Mouse (Mus musculus): ENCODE results near the gene Mrpl38. TPM values are rescaled to one million over a fixed set of nuclear protein-coding genes. Genes with fewer than 3 reads are reported as not detected.
"Not testable (repeated sequence)": the region's sequence is repeated elsewhere in the genome, so short reads cannot be mapped to it uniquely, and the experiment has no call there.

Mrpl38 gene
- polyA plus RNA-seq, 1 experiment from 2014 or later: 86.9 TPM

GRCm38 (mm10) chr11:116127986-116128385 is 10.7 kb downstream of the Mrpl38 start:
- Histone ChIP-seq H3K4me2 (replicated peaks) (no peak overlapping the region), H3K4me3 (replicated peaks) (no peak overlapping the region), H3K4me1 (peaks cover 50% of the 10 kb centered on the region), H3K9me3 (replicated peaks) (no peaks in the 10 kb centered on the region), H3K27me3 (no peaks in the 10 kb centered on the region), H3K36me3 (peaks cover 25% of the 10 kb centered on the region), H3K9ac (no peak overlapping the region), H3K27ac (replicated peaks) (peak overlapping the region; percentile 39; the same call in 1 of the 2 replicates)
- 73% methylated on average over 9 of the region's 9 CpGs for WGBS
- ATAC-seq (ENCODE audit: insufficient number of reproducible peaks, low FRiP score, low TSS enrichment, low read depth): no peak

- H3K4me2 ChIP-seq (replicated peaks): peak within 1 kb of the TSS; percentile 43
- peaks cover 27% of the 10 kb centered on the region for H3K36me3 ChIP-seq
- peak; percentile 39; the same call in 1 of the 2 replicates for ATAC-seq (ENCODE audit: insufficient number of reproducible peaks, low FRiP score, low TSS enrichment, low read depth)
- no peaks in the 10 kb centered on the region for H3K9me3 ChIP-seq (replicated peaks)
- 24% methylated on average over 23 of the region's 23 CpGs for WGBS
- peak within 1 kb of the TSS; percentile 39 for H3K27ac ChIP-seq (replicated peaks)
- no peaks in the 10 kb centered on the region for H3K27me3 ChIP-seq
- peaks cover 43% of the 10 kb centered on the region for H3K4me1 ChIP-seq
- H3K9ac ChIP-seq: no peak within 1 kb of the TSS
- H3K4me3 ChIP-seq (replicated peaks): peak within 1 kb of the TSS; percentile 22
Measured at GRCm38 (mm10) chr11:116127156-116127980, 11.3 kb downstream of the Mrpl38 start, which contains the start of gene Trim47. Gene Trim47 (minus strand): TSS chr11:116127210.

GRCm38 (mm10) chr11:116126261-116126660 is 12.4 kb downstream of the Mrpl38 start:
- H3K4me2 ChIP-seq (replicated peaks): no peak overlapping the region
- 95% methylated on average over 15 of the region's 15 CpGs for WGBS

GRCm38 (mm10) chr11:116121731-116122245 is 16.9 kb downstream of the Mrpl38 start:
- not testable (repeated sequence) for H3K27me3 ChIP-seq; H3K4me2 ChIP-seq (replicated peaks); H3K4me3 ChIP-seq (replicated peaks); H3K4me1 ChIP-seq; H3K9me3 ChIP-seq (replicated peaks); H3K9ac ChIP-seq; ATAC-seq (ENCODE audit: insufficient number of reproducible peaks, low FRiP score, low TSS enrichment, low read depth); H3K27ac ChIP-seq (replicated peaks)
- peaks cover 28% of the 10 kb centered on the region for H3K36me3 ChIP-seq
- 88% methylated on average over 8 of the region's 8 CpGs for WGBS

More at GRCm38 (mm10) chr11:116126261-116126660, 12.4 kb downstream of the Mrpl38 start:
- peaks cover 35% of the 10 kb centered on the region for H3K4me1 ChIP-seq
- H3K27ac ChIP-seq (replicated peaks): no peak overlapping the region
- no peaks in the 10 kb centered on the region for H3K27me3 ChIP-seq
- H3K9ac ChIP-seq: no peak overlapping the region
- no peaks in the 10 kb centered on the region for H3K9me3 ChIP-seq (replicated peaks)
- H3K36me3 ChIP-seq: peaks cover 28% of the 10 kb centered on the region
- no peak for ATAC-seq (ENCODE audit: insufficient number of reproducible peaks, low FRiP score, low TSS enrichment, low read depth)
- no peak overlapping the region for H3K4me3 ChIP-seq (replicated peaks)

GRCm38 (mm10) chr11:116117819-116118218 is 20.8 kb downstream of the Mrpl38 start:
- Histone ChIP-seq H3K9me3 (replicated peaks) (no peaks in the 10 kb centered on the region), H3K9ac (no peak overlapping the region), H3K4me2 (replicated peaks) (no peak overlapping the region), H3K36me3 (0 out of 2 replicates have a peak, but pooled peaks cover 5% of the 10 kb centered on the region), H3K27ac (replicated peaks) (peak overlapping the region; percentile 78), H3K27me3 (no peaks in the 10 kb centered on the region), H3K4me3 (replicated peaks) (no peak overlapping the region), H3K4me1 (peaks cover 6% of the 10 kb centered on the region)
- ATAC-seq (ENCODE audit: insufficient number of reproducible peaks, low FRiP score, low TSS enrichment, low read depth): no peak

- H3K4me1 ChIP-seq: peaks cover 6% of the 10 kb centered on the region
- H3K4me3 ChIP-seq (replicated peaks): no peak overlapping the region
- H3K9ac ChIP-seq: no peak overlapping the region
- H3K4me2 ChIP-seq (replicated peaks): no peak overlapping the region
- WGBS: 24% methylated on average over 12 of the region's 12 CpGs
- peak overlapping the region; percentile 78 for H3K27ac ChIP-seq (replicated peaks)
- H3K36me3 ChIP-seq: no peaks in the 10 kb centered on the region
- ATAC-seq (ENCODE audit: insufficient number of reproducible peaks, low FRiP score, low TSS enrichment, low read depth): peak; percentile 88
- no peaks in the 10 kb centered on the region for H3K9me3 ChIP-seq (replicated peaks)
- no peaks in the 10 kb centered on the region for H3K27me3 ChIP-seq
Measured at GRCm38 (mm10) chr11:116117241-116117640, 21.4 kb downstream of the Mrpl38 start.

- Histone ChIP-seq H3K9ac (no peak overlapping the region), H3K27ac (replicated peaks) (no peak overlapping the region), H3K4me3 (replicated peaks) (no peak overlapping the region), H3K27me3 (peaks cover 48% of the 10 kb centered on the region), H3K4me1 (peaks cover 41% of the 10 kb centered on the region), H3K4me2 (replicated peaks) (no peak overlapping the region), H3K36me3 (no peaks in the 10 kb centered on the region), H3K9me3 (replicated peaks) (no peaks in the 10 kb centered on the region)
- ATAC-seq (ENCODE audit: insufficient number of reproducible peaks, low FRiP score, low TSS enrichment, low read depth): no peak
- 85% methylated on average over 19 of the region's 19 CpGs for WGBS
Measured at GRCm38 (mm10) chr11:116111611-116112203, 27.0 kb downstream of the Mrpl38 start.

- 84% methylated on average over 4 of the region's 4 CpGs for WGBS
- no peak overlapping the region for H3K4me3 ChIP-seq (replicated peaks)
- peaks cover 47% of the 10 kb centered on the region for H3K4me1 ChIP-seq
- no peak for ATAC-seq (ENCODE audit: insufficient number of reproducible peaks, low FRiP score, low TSS enrichment, low read depth)
- H3K9me3 ChIP-seq (replicated peaks): no peaks in the 10 kb centered on the region
- no peak overlapping the region for H3K4me2 ChIP-seq (replicated peaks)
- no peak overlapping the region for H3K27ac ChIP-seq (replicated peaks)
- H3K36me3 ChIP-seq: no peaks in the 10 kb centered on the region
- no peak overlapping the region for H3K9ac ChIP-seq
- H3K27me3 ChIP-seq: peaks cover 54% of the 10 kb centered on the region
Measured at GRCm38 (mm10) chr11:116111067-116111466, 27.6 kb downstream of the Mrpl38 start.

GRCm38 (mm10) chr11:116110540-116110939 is 28.1 kb downstream of the Mrpl38 start:
- H3K4me2 ChIP-seq (replicated peaks): peak overlapping the region; percentile 79
- no peak for ATAC-seq (ENCODE audit: insufficient number of reproducible peaks, low FRiP score, low TSS enrichment, low read depth)
- H3K27ac ChIP-seq (replicated peaks): peak overlapping the region; percentile 40; the same call in 1 of the 2 replicates
- H3K4me3 ChIP-seq (replicated peaks): peak overlapping the region; percentile 50
- peaks cover 52% of the 10 kb centered on the region for H3K4me1 ChIP-seq
- 23% methylated on average over 10 of the region's 10 CpGs for WGBS
- H3K9me3 ChIP-seq (replicated peaks): no peaks in the 10 kb centered on the region
- no peak overlapping the region for H3K9ac ChIP-seq
- H3K27me3 ChIP-seq: peaks cover 59% of the 10 kb centered on the region
- no peaks in the 10 kb centered on the region for H3K36me3 ChIP-seq

GRCm38 (mm10) chr11:116110131-116110530 is 28.5 kb downstream of the Mrpl38 start:
- Histone ChIP-seq H3K4me3 (replicated peaks) (peak overlapping the region; percentile 50), H3K27me3 (peaks cover 62% of the 10 kb centered on the region), H3K36me3 (no peaks in the 10 kb centered on the region), H3K9me3 (replicated peaks) (no peaks in the 10 kb centered on the region), H3K4me2 (replicated peaks) (peak overlapping the region; percentile 79), H3K27ac (replicated peaks) (peak overlapping the region; percentile 40), H3K4me1 (peaks cover 52% of the 10 kb centered on the region), H3K9ac (peak overlapping the region; percentile 35)
- 1% methylated on average over 34 of the region's 35 CpGs for WGBS
- ATAC-seq (ENCODE audit: insufficient number of reproducible peaks, low FRiP score, low TSS enrichment, low read depth): peak; percentile 57

- H3K4me1 ChIP-seq: peaks cover 52% of the 10 kb centered on the region
- ATAC-seq (ENCODE audit: insufficient number of reproducible peaks, low FRiP score, low TSS enrichment, low read depth): no peak
- H3K27ac ChIP-seq (replicated peaks): peak overlapping the region; percentile 40
Measured at GRCm38 (mm10) chr11:116109441-116110081, 29.1 kb downstream of the Mrpl38 start.

More at GRCm38 (mm10) chr11:116109441-116110081, 29.1 kb downstream of the Mrpl38 start:
- under 1% methylated on average over 70 of the region's 70 CpGs for WGBS
- peaks cover 62% of the 10 kb centered on the region for H3K27me3 ChIP-seq
- H3K36me3 ChIP-seq: no peaks in the 10 kb centered on the region
- peak overlapping the region; percentile 79 for H3K4me2 ChIP-seq (replicated peaks)
- H3K4me3 ChIP-seq (replicated peaks): peak overlapping the region; percentile 50
- H3K9me3 ChIP-seq (replicated peaks): no peaks in the 10 kb centered on the region
- H3K9ac ChIP-seq: peak overlapping the region; percentile 35
